Mouse (Mus musculus) liver (tissue): ENCODE data around the gene Tmem42.
A peak's percentile ranks its signal among the peaks of the same experiment; 100 is the strongest.

Experiments
- DNase-seq: peaks from one replicate; pipeline ENCODE4 v3.0.0-alpha.2; 2020; ENCODE audit warnings: mixed read lengths

Gene Tmem42

DNA sequence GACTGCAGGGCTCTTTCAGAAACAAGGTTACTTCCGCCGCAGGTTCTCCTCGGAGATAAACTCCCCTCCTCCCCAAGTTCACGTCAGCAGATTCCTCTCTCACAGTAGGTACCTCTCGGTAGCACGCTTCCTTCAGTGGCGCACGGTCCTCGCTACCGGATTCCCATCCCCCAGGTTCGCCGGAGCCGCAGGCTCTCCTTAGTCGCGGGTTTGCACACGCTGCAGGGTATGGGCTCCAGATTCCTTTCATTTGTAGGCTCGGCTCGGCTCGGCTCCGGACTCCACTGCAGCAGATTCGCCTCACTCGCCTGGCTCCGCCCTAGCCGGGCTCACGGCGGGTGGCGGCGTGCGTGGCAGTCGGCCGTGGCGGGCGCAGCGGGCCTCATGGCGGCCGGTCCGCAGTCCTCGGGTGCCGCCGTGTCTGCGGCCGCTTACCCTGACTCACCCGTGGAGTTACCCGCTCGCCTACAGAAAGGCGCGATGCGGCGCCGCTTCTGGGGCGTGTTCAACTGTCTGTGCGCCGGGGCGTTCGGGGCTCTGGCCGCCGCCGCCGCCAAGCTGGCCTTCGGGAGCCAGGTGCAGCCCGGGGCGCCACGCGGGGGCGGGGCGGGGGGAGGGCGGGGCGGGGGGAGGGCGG is at the start of gene Tmem42:
Gene Tmem42 (plus strand): TSS at position 332 of the 637 bp plus-strand sequence.
- peak; percentile 87 for DNase-seq

GRCm38 (mm10) chr9:122998406-122999192 is 22.5 kb upstream of the Tmem42 start:
- DNase-seq, result no peak

DNA sequence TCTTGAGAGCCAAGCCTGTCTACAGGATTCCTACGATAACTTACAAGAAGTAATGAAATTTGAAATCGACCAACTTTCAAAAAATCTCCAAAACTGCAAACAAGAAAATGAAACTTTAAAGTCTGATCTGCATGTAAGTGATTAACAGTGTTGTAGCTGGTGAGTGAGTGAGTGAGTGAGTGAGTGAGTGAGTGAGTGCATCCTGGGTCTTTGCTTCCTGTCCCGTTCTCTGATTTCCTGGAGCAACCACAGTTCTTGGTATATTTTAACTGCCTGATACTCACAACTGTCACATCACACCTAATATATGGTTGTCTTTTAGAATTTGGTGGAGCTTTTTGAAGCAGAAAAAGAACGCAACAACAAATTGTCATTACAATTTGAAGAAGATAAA is 21.9 kb upstream of the Tmem42 start:
- no peak for DNase-seq

DNA sequence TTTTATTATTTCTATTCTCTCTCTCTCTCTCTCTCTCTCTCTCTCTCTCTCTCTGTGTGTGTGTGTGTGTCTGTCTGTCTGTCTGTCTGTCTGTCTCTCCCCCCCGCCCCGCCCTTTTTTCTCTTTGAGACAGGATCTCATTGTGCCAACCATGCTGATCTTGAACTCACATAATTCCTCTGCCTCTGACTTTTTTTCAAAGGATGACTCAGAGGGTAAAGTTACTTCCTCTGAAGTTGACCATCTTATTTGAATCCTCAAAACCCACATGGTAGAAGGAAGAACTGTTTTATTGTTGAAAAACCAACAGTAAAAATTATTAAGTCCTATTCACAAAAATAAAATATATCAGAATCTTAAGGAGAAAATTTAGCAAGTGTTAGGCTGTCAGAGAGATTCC is 16.4 kb upstream of the Tmem42 start:
- DNase-seq, result no peak

GRCm38 (mm10) chr9:123006071-123006470 is 15.1 kb upstream of the Tmem42 start:
- DNase-seq, result no peak

- DNase-seq, result no peak
Observed at GRCm38 (mm10) chr9:123021636-123022379, 682 bp downstream of the Tmem42 start.

DNA sequence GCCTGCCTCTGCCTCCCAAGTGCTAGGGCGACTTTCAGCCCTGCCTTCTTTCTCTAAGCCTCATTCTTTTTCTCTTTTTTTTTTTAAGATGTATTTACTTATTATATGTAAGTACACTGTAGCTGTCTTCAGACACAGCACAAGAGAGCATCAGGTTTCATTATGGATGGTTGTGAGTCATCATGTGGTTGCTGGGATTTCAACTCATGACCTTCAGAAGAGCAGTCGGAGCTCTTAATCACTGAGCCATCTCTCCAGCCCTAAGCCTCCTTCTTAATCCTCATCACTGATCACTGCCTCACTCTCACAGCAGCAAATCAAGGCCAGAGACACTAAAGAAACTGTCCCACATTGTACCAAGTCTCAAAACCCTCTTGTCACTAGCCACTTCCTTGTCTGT is 3.1 kb downstream of the Tmem42 start:
- DNase-seq, result no peak

- DNase-seq, result no peak
Observed at GRCm38 (mm10) chr9:123031496-123032246, 10.5 kb downstream of the Tmem42 start.

- no peak for DNase-seq
Observed at GRCm38 (mm10) chr9:123034426-123034825, 13.3 kb downstream of the Tmem42 start, which contains the start of gene Tgm4. Tgm4 (plus strand) TSS chr9:123034726.

- no peak for DNase-seq
Observed at GRCm38 (mm10) chr9:123047665-123048064, 26.5 kb downstream of the Tmem42 start.

GRCm38 (mm10) chr9:123058724-123059292 is 37.7 kb downstream of the Tmem42 start:
- DNase-seq, result peak; percentile 22

DNA sequence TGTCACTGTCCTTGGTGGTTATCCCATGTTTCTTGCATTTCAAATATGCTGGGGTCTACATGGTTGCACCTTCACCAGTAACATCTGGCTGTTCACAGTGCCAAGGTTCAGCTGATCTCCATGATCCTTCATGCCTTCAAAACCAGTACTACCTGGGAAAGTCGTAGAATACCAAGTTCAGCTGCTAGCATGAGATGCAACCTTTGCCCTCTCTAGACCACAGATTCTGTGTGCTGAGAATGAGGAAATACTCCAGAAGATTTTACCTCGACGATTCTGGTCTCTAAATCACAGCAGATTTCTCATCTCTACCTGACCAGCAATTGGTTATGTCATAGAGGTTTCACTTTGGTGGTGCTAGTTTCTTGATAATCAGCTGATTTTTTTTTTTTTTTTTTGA is 39.0 kb downstream of the Tmem42 start:
- no peak for DNase-seq
